Mouse (Mus musculus) stomach, postnatal 0 days (tissue): ENCODE data around the gene Tdp1. TPM values are rescaled to one million over a fixed set of nuclear protein-coding genes. Genes with fewer than 3 reads are reported as not detected.

ENCODE experiments used
- ATAC-seq: fragments of 200-750 bp; cut with Nextera tagmentation; 2 replicates; pipeline ENCODE4 v1.8.0; 2017; ENCODE audit not compliant: low FRiP score, low TSS enrichment
- DNase-seq: peaks from one replicate; pipeline ENCODE4 v3.0.0-alpha.2; 2016; ENCODE audit warnings: low spot score
- H3K27ac ChIP-seq: fragments of 300-500 bp; sonication (generic); replicated peaks from 2 replicates; pipeline ENCODE4 v1.5.1; 2014; ENCODE audit warnings: mild to moderate bottlenecking, control low read depth
- H3K27me3 ChIP-seq: fragments of 300-500 bp; sonication (generic); 2 replicates; pipeline ENCODE4 v1.6.1; 2014; ENCODE audit warnings: low read length; ENCODE audit not compliant: control insufficient read depth, insufficient read depth
- H3K36me3 ChIP-seq: fragments of 300-500 bp; sonication (generic); 2 replicates; pipeline ENCODE4 v1.6.1; 2014; ENCODE audit warnings: low read length, mixed read lengths; ENCODE audit not compliant: control insufficient read depth, insufficient read depth
- H3K4me1 ChIP-seq: fragments of 300-500 bp; sonication (generic); replicated peaks from 2 replicates; pipeline ENCODE4 v1.6.1; 2014; ENCODE audit warnings: antibody characterized with exemption; ENCODE audit not compliant: control insufficient read depth, insufficient read depth
- H3K4me2 ChIP-seq: fragments of 300-500 bp; sonication (generic); replicated peaks from 2 replicates; pipeline ENCODE4 v1.6.1; 2014; ENCODE audit warnings: low read depth, mild to moderate bottlenecking, control low read depth, moderate library complexity
- H3K4me3 ChIP-seq: fragments of 300-500 bp; sonication (generic); 2 replicates; pipeline ENCODE4 v1.5.1; 2014; ENCODE audit warnings: low read depth, low read length, control low read depth
- H3K9ac ChIP-seq: fragments of 300-500 bp; sonication (generic); 2 replicates; pipeline ENCODE4 v1.6.1; 2014; ENCODE audit warnings: mild to moderate bottlenecking, low read length, control low read depth, mixed read lengths
- H3K9me3 ChIP-seq: fragments of 300-500 bp; sonication (generic); 2 replicates; pipeline ENCODE4 v1.6.1; 2016; ENCODE audit warnings: low read length; ENCODE audit not compliant: control insufficient read depth
- CTCF ChIP-seq: IDR thresholded peaks from 2 replicates; pipeline ENCODE4 v1.5.1; 2016; ENCODE audit warnings: antibody characterized with exemption, low read depth, mild to moderate bottlenecking, moderate library complexity
- EP300 ChIP-seq: optimal IDR thresholded peaks from 2 replicates; pipeline ENCODE3; 2016; ENCODE audit warnings: antibody characterized with exemption
- WGBS: fragments of 180-500 bp; shearing (Covaris S2); extraction: QIAGEN DNeasy Blood & Tissue Kit; methylation state at CpG from one replicate; pipeline ENCODE4 v1.1.7; 2014; 5-methylcytosine and 5-hydroxymethylcytosine counted together
- microRNA-seq: library from miRNA; unstranded; fragments of <30 nt; microRNA quantifications from one replicate; pipeline ENCODE4, GENCODE M21; 2016
- polyA plus RNA-seq: library from polyadenylated mRNA; unstranded; fragments of >200 nt; fragmentation: Nextera tagmentation; extraction: Ambion mirVana; gene quantifications from 2 replicates; pipeline ENCODE4 v1.2.1, GENCODE M21; 2015

Gene Tdp1
- polyA plus RNA-seq, 1 experiment from 2014 or later, result 12.9 TPM

- ATAC-seq (no peak), DNase-seq (no peak)
- Histone ChIP-seq H3K9ac (no peak overlapping the region), H3K27ac (no peak overlapping the region), H3K4me2 (no peak overlapping the region), H3K4me3 (no peak overlapping the region), H3K36me3 (no peaks in the 10 kb centered on the region), H3K9me3 (no peaks in the 10 kb centered on the region), H3K4me1 (no peaks in the 10 kb centered on the region), H3K27me3 (no peaks in the 10 kb centered on the region)
- 91% methylated on average over 3 of the region's 3 CpGs for WGBS
- TF ChIP-seq CTCF, result no peak
- no peak for TF ChIP-seq EP300
Observed at GRCm38 (mm10) chr12:100001246-100001645, 116.9 kb downstream of the Tdp1 start.

- no peak for ATAC-seq
- no peaks in the 10 kb centered on the region for H3K36me3 ChIP-seq
Observed at GRCm38 (mm10) chr12:100001910-100002309, 117.6 kb downstream of the Tdp1 start.

GRCm38 (mm10) chr12:100002914-100003587, 118.7 kb downstream of the Tdp1 start:
- DNase-seq (no peak), ATAC-seq (no peak)
- no peak overlapping the region for H3K4me3 ChIP-seq
- no peaks in the 10 kb centered on the region for H3K36me3 ChIP-seq
- no peaks in the 10 kb centered on the region for H3K27me3 ChIP-seq
- H3K4me2 ChIP-seq, result no peak overlapping the region
- no peaks in the 10 kb centered on the region for H3K4me1 ChIP-seq
- H3K9ac ChIP-seq, result no peak overlapping the region
- TF ChIP-seq EP300 (no peak), CTCF (no peak)
- no peaks in the 10 kb centered on the region for H3K9me3 ChIP-seq
- WGBS, result 28% methylated on average over 8 of the region's 8 CpGs
- H3K27ac ChIP-seq, result no peak overlapping the region

More at GRCm38 (mm10) chr12:100001910-100002309, 117.6 kb downstream of the Tdp1 start:
- H3K27ac ChIP-seq, result no peak overlapping the region
- no peaks in the 10 kb centered on the region for H3K9me3 ChIP-seq
- H3K4me2 ChIP-seq, result no peak overlapping the region
- H3K4me3 ChIP-seq, result no peak overlapping the region
- no peak overlapping the region for H3K9ac ChIP-seq
- no peak for TF ChIP-seq EP300
- TF ChIP-seq CTCF, result no peak
- H3K27me3 ChIP-seq, result no peaks in the 10 kb centered on the region
- DNase-seq, result no peak
- H3K4me1 ChIP-seq, result no peaks in the 10 kb centered on the region
- WGBS, result 62% methylated on average over 3 of the region's 3 CpGs

Small RNA genes lying within 50 kb of the gene (microRNA-seq; reads per million reads assigned to microRNA genes)
- gene Gm23291, result not detected

Other genes with a start within 250 kb of the Tdp1 start
- gene Efcab11, start 78 bp upstream of the Tdp1 start, polyA plus RNA-seq, result 2.8 and 3.6 TPM in 2 replicates
- gene Kcnk13, start 80.0 kb downstream of the Tdp1 start, polyA plus RNA-seq, result 0.45 TPM in 2 replicates
- 176 and 186 TPM in 2 replicates for gene Psmc1, start 225.6 kb downstream of the Tdp1 start, polyA plus RNA-seq